Comparison of ENCODE assay signal across 41 mouse cellular contexts in the genomic region with DNA sequence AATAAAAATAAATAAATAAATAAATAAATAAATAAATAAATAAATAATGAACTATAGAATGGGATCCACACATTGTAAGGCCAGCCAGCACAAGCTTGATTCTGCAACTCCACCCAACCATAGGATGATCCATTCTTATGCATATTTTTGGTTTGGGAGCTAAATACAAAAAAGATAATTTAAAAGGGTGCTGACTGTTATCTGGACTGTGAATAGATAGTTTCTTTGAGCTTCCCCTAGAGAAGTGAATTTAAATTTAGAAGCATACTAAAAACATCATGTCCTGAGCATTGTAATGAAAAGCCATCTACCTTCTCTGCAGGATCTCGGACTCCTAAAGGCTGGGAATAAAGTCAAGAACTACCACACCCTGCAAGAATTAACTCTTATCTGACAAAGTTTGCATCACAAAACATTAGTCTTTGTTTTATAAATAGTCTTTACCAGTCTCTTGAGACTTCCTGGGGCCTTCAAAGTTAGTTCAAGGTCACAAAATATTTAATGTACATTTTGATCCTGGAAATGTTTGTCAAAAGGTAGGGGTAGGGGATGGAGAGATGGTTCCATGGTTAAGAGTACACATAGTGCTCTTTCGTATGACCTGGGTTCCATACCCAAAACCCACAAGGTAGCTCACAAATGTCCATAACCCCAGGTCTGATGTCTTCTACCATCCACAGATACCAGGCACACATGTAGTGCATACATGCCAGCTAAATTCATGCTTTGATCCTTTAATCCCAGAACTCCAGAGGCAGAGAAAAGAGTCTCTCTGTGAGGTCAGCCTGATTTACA. TPM values are rescaled to one million over a fixed set of nuclear protein-coding genes. Genes with fewer than 3 reads are reported as not detected.
"Had no signal": no experiment of that assay in that cellular context is flagged by ENCODE, and none has a peak within 500 bp of the region (broad histone marks: within the 10 kb centered on the region; RNA-seq: fewer than 3 reads in every experiment).

No protein-coding gene starts in this region.

RNA-seq across cellular contexts. Expression of gene Gm13128, which starts 17.2 kb away (rescaled TPM):
- total RNA-seq: heart, postnatal 10 days; heart, postnatal 14 days; heart, postnatal 25 days; heart, postnatal 36 days; heart, postnatal 4 days; hematopoietic stem cell, adult 5-6 weeks; hindbrain, postnatal 0 days; layer of hippocampus, adult 18-20 months; layer of hippocampus, adult 2 months; layer of hippocampus, adult 8-10 months; layer of hippocampus, postnatal 10 days; layer of hippocampus, postnatal 14 days; layer of hippocampus, postnatal 25 days; layer of hippocampus, postnatal 36 days; left cerebral cortex, adult 18-20 months; left cerebral cortex, adult 2 months; left cerebral cortex, adult 8-10 months had no signal
- polyA plus RNA-seq: heart, embryonic 12.5 days; heart, embryonic 13.5 days; heart, embryonic 14.5 days; heart, embryonic 15.5 days; heart, embryonic 16.5 days; heart, postnatal 0 days; hindbrain, embryonic 10.5 days; hindbrain, embryonic 11.5 days; hindbrain, embryonic 12.5 days; hindbrain, embryonic 13.5 days; hindbrain, embryonic 14.5 days; hindbrain, embryonic 15.5 days; hindbrain, embryonic 16.5 days; hindbrain, postnatal 0 days; inflammation-experienced regulatory T-cells, adult 6 months; intestine, embryonic 14.5 days; intestine, embryonic 15.5 days; intestine, embryonic 16.5 days; intestine, postnatal 0 days; kidney, adult 2 months; kidney, embryonic 14.5 days; kidney, embryonic 15.5 days; kidney, embryonic 16.5 days; kidney, postnatal 0 days; large intestine, adult 2 months had no signal

RNA-seq across cellular contexts. Expression of gene Pramel5, which starts 32.6 kb away (rescaled TPM):
- total RNA-seq: heart, postnatal 10 days; heart, postnatal 14 days; heart, postnatal 25 days; heart, postnatal 36 days; heart, postnatal 4 days; hematopoietic stem cell, adult 5-6 weeks; hindbrain, postnatal 0 days; layer of hippocampus, adult 18-20 months; layer of hippocampus, adult 2 months; layer of hippocampus, adult 8-10 months; layer of hippocampus, postnatal 10 days; layer of hippocampus, postnatal 14 days; layer of hippocampus, postnatal 25 days; layer of hippocampus, postnatal 36 days; left cerebral cortex, adult 18-20 months; left cerebral cortex, adult 2 months; left cerebral cortex, adult 8-10 months had no signal
- polyA plus RNA-seq: heart, embryonic 12.5 days; heart, embryonic 13.5 days; heart, embryonic 14.5 days; heart, embryonic 15.5 days; heart, embryonic 16.5 days; heart, postnatal 0 days; hindbrain, embryonic 10.5 days; hindbrain, embryonic 11.5 days; hindbrain, embryonic 12.5 days; hindbrain, embryonic 13.5 days; hindbrain, embryonic 14.5 days; hindbrain, embryonic 15.5 days; hindbrain, embryonic 16.5 days; hindbrain, postnatal 0 days; inflammation-experienced regulatory T-cells, adult 6 months; intestine, embryonic 14.5 days; intestine, embryonic 15.5 days; intestine, embryonic 16.5 days; intestine, postnatal 0 days; kidney, adult 2 months; kidney, embryonic 14.5 days; kidney, embryonic 15.5 days; kidney, embryonic 16.5 days; kidney, postnatal 0 days; large intestine, adult 2 months had no signal

RNA-seq across cellular contexts. Expression of gene Gm13119, which starts 44.9 kb away (rescaled TPM):
- total RNA-seq: heart, postnatal 10 days; heart, postnatal 14 days; heart, postnatal 25 days; heart, postnatal 36 days; heart, postnatal 4 days; hematopoietic stem cell, adult 5-6 weeks; hindbrain, postnatal 0 days; layer of hippocampus, adult 18-20 months; layer of hippocampus, adult 2 months; layer of hippocampus, adult 8-10 months; layer of hippocampus, postnatal 10 days; layer of hippocampus, postnatal 14 days; layer of hippocampus, postnatal 25 days; layer of hippocampus, postnatal 36 days; left cerebral cortex, adult 18-20 months; left cerebral cortex, adult 2 months; left cerebral cortex, adult 8-10 months had no signal
- polyA plus RNA-seq: heart, embryonic 12.5 days; heart, embryonic 13.5 days; heart, embryonic 14.5 days; heart, embryonic 15.5 days; heart, embryonic 16.5 days; heart, postnatal 0 days; hindbrain, embryonic 10.5 days; hindbrain, embryonic 11.5 days; hindbrain, embryonic 12.5 days; hindbrain, embryonic 13.5 days; hindbrain, embryonic 14.5 days; hindbrain, embryonic 15.5 days; hindbrain, embryonic 16.5 days; hindbrain, postnatal 0 days; inflammation-experienced regulatory T-cells, adult 6 months; intestine, embryonic 14.5 days; intestine, embryonic 15.5 days; intestine, embryonic 16.5 days; intestine, postnatal 0 days; kidney, adult 2 months; kidney, embryonic 14.5 days; kidney, embryonic 15.5 days; kidney, embryonic 16.5 days; kidney, postnatal 0 days; large intestine, adult 2 months had no signal
